Mouse (Mus musculus): ENCODE data around the gene Foxo1. TPM values are rescaled to one million over a fixed set of nuclear protein-coding genes. Genes with fewer than 3 reads are reported as not detected.

Foxo1 gene
- total RNA-seq, 2 experiments from 2014 or later, result 0.42 to 2.4 TPM

DNA sequence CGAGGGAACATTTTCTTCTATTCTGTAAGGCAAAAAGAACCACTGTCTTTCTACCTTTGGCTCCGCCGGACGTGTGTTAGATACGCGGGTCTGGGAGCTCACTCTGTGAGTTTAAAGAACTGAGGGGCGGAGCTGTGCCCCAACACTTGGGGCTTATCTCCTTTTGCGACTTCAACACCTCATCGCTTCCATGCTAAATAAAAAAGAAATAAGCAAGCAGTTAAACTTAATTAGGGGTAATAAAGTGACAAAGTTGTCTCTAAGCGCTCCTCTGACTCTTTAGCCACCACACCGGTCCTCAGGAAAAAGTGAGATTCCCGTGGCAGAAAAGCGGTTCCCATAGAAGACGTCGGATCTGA lies 864 bp upstream of the Foxo1 start:
- ATAC-seq (replicated peaks; ENCODE audit: poor library complexity), result no peak; the same call in 1 of the 2 replicates

DNA sequence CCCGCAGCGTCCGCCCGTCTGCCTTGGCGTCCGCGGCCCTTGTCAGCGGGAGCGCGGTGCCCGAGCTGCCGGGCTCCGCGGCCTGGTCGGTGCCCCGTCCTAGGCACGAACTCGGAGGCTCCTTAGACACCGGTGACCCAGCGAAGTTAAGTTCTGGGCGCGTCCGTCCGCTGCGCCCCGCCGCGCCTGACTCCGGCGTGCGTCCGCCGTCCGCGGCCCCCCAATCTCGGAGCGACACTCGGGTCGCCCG lies 276 bp downstream of the Foxo1 start:
- no peak for ATAC-seq (replicated peaks; ENCODE audit: poor library complexity)

DNA sequence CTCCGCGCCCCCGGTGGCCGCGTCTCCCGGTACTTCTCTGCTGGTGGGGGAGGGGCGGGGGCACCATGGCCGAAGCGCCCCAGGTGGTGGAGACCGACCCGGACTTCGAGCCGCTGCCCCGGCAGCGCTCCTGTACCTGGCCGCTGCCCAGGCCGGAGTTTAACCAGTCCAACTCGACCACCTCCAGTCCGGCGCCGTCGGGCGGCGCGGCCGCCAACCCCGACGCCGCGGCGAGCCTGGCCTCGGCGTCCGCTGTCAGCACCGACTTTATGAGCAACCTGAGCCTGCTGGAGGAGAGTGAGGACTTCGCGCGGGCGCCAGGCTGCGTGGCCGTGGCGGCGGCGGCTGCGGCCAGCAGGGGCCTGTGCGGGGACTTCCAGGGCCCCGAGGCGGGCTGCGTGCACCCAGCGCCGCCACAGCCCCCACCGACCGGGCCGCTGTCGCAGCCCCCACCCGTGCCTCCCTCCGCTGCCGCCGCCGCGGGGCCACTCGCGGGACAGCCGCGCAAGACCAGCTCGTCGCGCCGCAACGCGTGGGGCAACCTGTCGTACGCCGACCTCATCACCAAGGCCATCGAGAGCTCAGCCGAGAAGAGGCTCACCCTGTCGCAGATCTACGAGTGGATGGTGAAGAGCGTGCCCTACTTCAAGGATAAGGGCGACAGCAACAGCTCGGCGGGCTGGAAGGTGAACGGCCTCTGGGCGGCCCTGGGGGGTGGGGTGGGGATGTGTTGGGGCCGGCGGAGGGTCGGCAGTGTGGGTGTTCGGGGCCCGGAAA lies 789 bp downstream of the Foxo1 start:
- 0 out of 2 replicates have a peak, but pooled peaks have one; percentile 12 for ATAC-seq (replicated peaks; ENCODE audit: poor library complexity)

DNA sequence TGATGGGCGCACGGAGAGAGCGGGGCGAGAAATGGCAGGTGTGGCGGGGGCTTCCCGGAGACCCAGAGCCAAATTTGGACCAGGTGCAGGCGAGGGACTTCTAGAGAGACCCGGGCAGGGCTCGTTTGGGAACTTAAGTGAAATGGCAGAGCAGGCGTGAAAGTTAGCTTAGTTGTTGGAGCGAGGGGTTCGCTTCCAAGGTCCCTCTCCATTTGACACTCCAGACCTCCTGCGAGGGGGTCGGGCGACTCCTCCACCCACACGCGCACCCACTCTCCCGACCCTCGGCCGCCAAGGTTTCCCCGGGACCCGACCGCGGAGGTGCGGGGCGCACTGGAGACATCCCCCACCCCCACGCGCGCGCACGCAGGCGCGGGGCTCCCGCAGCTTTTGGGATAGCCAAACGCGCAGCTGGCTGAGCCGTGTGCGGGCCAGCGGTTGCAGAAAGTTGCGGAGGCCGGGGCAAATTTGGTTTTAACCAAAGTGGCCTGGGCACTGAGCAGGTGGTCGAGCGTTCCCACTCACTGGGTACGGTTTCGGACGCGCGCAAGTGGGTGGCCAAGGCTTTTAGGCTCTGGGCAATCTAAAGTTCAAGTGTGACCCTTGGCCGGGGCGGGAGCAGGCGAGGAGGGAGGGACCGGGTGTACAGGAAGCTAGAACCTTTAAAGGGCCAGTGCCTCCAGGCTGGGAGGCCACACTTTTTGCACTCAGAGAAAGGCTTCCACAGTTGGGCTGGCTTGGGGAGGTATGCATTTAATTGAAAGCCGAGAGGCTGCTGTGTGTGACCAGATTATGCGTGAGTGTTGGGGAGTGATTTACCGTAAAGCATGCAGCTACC lies 1.6 kb downstream of the Foxo1 start:
- peak; percentile 55 for ATAC-seq (replicated peaks; ENCODE audit: poor library complexity)

DNA sequence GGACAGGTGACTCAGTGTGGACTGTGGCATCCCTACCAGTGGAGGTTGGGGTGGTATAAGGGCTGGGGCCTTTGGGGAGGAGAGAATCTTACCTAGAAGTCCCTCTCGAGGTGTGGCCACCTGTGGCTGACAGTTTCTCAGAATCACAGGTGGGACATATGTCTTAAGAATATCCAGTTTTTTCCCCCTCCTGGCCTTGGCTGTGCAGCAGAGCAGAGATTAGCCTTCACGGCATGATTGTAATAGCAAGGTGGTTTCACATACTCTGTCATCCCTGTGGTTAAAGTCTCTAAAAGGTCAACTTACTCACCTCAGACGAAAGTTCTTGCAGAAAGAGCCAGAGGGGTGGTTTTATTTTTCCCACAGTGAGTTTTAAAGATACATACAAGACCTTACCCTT lies 2.4 kb downstream of the Foxo1 start:
- no peak for ATAC-seq (replicated peaks; ENCODE audit: poor library complexity)

DNA sequence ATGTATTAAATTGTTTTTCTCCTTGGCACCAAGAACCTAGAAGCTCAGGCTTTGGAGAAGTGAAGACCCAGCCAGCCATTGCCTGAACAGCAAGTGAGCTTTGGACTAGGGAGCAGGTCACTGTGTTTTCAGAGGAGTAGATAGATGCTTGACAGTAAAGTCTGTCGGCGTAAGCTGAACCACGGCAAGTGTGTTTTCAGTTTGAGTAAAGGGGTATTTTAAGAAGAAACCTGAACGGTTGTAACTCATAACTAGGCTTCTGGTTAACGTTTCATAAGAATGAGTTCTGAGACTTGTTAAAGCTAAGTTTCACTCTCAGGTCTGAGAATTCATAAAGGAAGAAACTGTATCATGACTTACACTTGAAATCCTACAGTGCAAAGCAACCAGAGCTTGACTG lies 3.2 kb downstream of the Foxo1 start:
- no peak for ATAC-seq (replicated peaks; ENCODE audit: poor library complexity)

DNA sequence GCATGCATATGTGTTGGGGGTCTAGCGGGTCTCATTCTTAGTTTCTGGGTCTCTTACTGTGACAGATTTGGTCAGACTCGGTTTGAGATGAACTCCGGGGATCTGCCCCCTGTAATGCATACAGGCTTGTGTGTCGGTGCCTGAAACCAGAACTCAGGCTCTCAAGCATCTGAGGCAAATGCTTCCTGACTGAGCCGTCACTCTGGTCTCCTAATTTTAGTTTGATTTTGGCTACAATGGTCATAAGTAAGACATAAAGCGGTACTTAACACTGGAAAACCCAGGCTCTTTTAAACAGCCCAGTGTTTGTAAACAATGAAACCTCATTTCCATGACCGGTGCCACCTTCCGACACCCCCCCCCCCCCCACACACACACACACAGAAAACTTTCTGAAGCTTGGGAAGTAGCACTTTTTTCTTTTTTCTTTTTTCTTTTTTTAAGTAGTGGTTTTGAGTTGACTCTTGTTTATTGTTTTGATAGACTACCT lies 4.3 kb downstream of the Foxo1 start:
- ATAC-seq (replicated peaks; ENCODE audit: poor library complexity), result no peak

DNA sequence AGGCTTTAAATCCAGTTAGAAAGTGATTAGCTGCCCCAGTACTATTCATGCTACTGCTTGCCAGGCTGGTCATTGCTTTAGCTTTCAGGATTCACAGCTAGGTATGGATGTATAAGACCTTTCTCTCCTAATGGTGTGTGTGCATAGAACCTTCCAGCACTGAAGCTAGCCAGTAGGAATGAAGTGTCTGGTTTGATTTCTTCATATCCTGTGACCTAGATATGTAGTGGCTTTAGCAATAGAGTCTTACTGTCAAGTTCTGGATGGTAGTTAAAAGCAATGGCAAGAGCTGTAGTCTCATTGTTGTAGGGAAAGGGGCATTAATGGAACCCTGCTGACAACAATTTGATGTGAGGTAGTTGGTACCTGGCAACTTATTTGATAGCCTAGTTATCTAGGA lies 6.3 kb downstream of the Foxo1 start:
- 0 out of 2 replicates have a peak, but pooled peaks have one; percentile 27 for ATAC-seq (replicated peaks; ENCODE audit: poor library complexity)

DNA sequence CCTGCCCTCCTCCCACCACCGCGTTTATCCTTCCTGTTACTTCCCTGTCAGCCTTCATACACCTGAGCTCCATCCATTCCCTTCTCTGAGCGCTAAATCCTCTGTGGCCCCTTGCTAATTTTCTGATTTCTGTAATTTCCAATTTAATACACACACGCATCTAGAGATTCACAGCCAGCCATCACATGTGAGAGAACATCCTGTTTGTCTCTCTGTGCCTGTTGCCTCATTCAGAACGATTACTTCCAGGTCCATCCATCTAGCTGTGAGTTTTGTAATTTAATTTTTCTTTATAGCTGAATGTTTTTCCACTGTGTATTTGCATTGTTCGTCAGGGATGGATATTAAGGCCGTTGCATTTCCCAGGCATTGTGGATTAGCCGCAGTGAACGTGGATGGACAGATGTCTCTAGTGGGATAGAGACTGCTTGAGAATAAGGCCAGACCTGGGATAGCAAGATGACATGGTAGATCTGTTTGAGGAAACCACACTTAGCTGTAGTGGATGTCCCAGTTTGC lies 7.0 kb downstream of the Foxo1 start:
- ATAC-seq (replicated peaks; ENCODE audit: poor library complexity), result no peak

DNA sequence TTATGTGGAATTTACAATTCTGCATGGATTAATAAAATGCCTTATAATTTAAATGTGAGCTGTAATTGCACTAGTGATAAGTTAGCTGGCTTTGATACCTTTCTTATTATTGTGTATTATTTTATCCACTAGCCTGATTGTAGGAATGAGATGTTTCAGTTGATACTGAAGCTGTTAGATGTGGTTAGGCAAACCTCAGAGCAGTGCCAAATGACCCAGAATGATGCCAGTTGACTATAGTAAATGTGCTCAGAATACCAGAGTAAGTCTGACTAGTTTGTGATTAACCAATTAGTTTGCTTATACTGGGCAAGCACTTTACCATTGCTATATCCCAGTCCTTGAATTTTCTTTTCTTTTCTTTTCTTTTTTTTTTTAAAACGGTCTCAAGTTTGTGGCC lies 12.5 kb downstream of the Foxo1 start:
- no peak for ATAC-seq (replicated peaks; ENCODE audit: poor library complexity)

DNA sequence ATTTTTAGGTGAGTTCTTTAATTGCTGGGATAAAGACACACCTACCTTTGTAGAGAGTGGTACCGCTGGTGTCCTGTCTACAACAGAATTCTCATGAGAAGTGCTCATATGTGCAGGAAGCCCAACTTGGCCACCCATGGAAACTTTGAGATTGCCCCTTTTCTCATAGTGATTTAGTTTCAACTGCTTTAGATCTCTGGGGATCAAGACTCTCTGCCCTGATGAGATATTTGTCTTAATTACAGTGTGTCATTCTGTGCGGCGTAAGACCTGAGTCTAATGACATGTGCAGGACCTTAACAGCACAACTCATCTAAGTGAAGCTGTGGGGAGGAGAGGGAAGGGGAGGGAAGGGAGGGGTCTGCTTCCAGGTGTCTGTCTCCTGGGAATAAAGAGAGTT lies 13.7 kb downstream of the Foxo1 start:
- no peak for ATAC-seq (replicated peaks; ENCODE audit: poor library complexity)

DNA sequence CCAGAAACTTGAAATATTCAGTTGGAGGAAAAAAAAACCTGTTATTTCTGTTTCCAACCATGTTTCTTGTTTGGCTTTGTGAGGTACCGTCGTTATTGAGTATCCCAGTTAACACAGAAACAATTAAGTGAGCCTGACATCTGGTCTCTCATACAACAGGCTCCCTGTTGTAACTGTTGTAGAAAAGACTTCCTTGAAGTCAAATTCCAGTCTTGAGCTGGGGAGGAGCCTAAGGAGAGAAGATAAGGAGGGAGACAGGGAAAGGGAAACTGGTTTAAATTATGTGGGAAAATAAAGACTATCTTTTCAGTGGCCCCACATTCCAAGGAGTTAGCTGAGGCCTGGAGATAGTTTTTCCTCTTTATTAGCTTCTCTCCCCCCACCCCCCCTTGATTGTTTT lies 14.2 kb downstream of the Foxo1 start:
- ATAC-seq (replicated peaks; ENCODE audit: poor library complexity), result no peak

DNA sequence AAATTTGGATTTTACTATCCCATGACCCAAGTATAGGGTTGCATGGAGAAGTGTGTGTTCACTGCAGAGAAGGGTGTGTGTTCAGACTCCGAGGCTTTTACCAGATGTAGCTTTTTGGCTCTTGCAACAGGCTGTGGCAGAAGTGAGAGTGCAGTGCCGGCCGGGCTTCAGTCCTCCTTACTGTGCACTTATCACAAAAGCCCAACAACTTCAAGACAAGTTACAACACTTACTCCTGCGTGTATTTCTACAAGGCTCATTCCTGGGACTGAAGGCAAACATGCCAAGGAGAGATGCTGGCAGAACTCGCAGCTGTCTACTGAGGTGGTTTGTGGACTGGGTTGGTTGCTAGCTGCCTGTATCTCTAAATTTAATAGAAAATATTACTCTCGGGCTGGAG lies 15.4 kb downstream of the Foxo1 start:
- ATAC-seq (replicated peaks; ENCODE audit: poor library complexity), result no peak

DNA sequence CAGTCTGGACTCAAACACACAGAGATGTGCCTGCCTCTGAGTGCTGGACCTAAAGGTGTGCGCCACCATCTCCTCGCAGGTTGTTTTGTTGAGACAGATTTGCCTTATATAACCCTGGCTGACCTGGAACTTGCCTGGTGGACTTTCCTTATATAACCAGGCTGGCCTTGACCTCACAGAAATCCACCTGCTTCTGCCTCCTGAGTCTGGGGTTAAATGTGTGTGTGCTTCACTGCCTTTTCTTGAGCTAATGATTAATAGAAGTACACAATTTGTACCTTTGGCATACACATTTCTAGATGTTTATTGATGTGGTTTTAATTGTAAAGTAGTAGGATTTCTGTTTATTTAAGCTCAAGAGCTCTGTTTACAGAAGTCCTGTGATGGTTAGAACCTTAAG lies 22.7 kb downstream of the Foxo1 start:
- ATAC-seq (replicated peaks; ENCODE audit: poor library complexity), result no peak

DNA sequence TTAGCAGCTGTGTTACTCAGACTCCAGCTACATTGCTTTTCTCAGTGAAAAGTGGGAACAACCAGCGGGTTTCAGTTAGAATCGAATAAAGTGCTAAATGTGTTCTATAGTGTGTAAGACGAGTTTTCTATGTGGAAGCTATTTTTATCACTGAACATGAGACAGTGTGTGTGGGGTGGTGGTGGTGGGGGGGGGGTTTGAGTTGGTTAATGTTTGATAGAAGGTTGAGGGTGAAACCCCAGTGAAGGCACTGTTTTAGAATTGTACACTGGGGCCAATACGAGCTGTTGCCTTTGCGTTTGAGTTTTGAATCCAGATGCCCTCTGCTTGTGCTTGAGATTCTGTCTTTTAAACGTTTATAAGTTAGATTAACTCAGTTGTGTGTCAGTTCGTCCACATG lies 24.4 kb downstream of the Foxo1 start:
- no peak for ATAC-seq (replicated peaks; ENCODE audit: poor library complexity)

DNA sequence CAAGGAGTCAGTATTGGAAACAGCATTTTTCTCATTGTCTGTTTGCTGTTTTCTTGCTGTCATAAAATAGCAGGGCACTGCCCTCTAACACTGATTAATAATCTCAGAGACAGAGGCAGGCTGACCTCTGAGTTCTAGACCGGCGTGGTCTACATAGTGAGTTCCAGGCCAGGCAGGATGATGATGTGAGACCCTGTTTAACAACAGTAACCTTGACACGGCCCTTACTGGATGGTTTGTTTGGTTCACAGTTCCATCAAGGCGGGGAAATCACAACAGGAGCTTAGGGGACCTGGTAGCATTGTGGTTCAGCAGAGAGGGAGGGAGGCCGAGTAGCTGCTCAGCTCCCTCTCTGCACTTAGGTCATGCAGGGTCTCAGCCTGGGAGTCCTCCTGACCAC lies 25.8 kb downstream of the Foxo1 start:
- no peak for ATAC-seq (replicated peaks; ENCODE audit: poor library complexity)

DNA sequence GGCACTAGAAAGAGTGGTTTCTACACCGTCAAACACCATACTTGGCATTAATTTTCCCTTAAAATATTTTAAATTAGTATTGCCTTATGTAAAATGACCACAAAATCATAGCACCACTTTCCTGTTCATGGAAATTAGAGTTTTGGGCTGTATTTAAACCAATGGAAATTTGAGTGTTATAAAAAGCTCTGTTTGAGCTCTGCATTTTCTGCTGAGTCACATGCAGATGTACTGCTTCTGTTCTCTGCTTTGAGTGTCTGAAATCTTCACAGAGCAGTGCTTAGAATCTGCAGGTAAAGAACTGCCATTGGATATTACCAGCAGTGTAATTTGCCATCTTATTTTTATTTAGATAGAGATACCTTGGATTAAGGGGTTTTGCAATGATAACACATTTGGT lies 27.6 kb downstream of the Foxo1 start:
- no peak for ATAC-seq (replicated peaks; ENCODE audit: poor library complexity)

DNA sequence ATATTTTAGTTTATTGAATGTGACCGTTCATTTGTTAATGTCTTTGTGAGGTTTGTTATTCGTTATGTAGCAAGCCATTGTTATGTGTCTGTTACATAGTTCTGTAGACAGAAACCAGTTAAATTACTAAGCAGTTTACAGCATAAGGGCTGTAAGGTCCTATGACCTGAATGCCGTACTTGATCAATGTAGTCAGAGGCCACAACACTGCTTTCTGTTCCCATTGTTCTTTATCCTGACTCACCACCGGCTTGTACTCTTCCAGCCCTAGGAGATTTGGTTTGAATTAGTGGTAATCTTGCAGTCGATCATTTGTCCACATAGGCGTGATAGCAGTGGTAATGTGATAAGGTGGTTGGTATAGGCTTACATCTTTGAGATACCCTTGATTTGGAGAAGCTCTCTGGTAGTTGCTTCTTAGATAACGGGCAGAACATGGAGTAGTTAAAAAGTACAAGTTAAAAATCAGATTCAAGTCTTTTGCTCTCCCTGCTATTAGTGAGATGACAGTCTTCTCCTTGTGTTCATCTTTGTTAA lies 28.2 kb downstream of the Foxo1 start:
- ATAC-seq (replicated peaks; ENCODE audit: poor library complexity), result no peak

DNA sequence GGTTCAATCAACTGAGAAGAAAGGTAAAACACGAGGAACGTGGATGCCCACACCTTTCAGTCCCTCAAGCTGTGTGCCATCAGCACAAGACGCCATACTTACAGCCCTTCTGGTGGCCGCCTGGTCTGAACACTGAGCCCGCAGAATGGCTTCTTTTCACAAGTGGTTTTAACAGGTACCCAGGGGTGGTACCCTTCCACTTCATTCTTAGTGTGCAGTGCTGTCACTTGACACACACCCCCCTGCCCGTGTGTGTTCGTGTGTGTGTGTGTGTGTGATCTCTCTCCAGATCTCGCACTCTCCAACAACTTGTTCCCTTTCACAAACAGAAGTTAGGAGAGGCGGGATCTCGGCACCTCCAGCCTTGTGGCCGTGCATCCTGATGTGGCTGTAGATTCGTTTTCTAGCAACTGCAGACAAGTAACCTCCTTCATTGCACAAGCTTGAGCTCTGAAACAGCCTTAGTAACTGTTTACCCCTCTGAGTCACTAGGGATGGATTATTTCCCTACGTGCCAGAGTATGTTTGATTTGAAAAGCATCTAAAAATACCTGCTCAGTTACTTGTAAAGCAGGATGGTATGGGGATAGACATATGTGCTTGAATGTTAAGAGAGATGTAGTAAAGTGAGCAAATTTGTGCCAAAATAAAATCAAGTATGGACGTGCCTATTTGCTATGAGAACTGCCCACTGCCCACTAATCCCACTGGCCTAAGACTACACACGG lies 29.3 kb downstream of the Foxo1 start:
- ATAC-seq (replicated peaks; ENCODE audit: poor library complexity), result no peak

DNA sequence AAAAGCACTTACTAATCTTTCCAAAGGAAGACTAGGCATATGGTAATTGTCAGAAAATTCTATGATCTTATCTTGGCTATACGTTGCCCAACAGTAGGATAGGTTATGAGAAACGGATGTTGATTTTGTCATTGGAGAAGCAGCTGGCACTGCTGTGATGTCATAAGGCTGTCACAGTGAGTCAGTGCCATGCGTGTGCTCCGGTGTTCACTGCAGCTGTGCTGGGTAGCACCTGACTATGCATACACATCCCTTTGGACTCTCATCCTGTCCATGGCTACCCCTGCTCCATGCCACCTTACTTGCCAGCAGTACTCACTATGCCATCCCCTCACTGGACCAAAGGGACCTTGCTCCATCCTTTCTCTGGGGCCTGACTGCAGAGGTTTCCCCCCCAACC lies 30.5 kb downstream of the Foxo1 start:
- ATAC-seq (replicated peaks; ENCODE audit: poor library complexity), result no peak

DNA sequence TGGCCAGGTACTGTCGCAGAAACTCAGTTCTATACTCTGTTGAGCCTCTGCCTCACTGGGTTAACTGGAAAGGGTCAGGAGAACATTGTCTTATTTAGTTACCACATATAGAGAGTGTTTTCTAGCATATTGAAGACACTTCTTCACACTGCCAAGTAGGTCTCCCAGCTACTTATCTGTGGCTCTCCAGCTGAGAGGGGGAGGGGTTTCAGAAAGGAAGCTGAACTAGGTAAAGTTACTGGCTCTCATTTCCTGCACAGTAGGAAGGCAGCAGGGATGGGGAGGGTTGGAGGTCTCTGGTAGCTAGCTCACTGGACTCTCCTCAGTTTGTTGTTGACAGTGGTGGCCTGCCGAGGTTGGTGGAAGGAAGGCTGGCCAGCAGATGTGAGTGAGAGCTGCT lies 31.2 kb downstream of the Foxo1 start:
- ATAC-seq (replicated peaks; ENCODE audit: poor library complexity), result 0 out of 2 replicates have a peak, but pooled peaks have one; percentile 33
